ENCODE assay signal across 9 mouse cellular contexts in genomic region chr2:77386515-77386914, GRCm38 (mm10).
DNase-seq lines count a peak whose midpoint lies in the region; ATAC-seq and TF ChIP-seq lines count a peak whose summit lies in the region.
"Had no signal": no experiment of that assay in that cellular context is flagged by ENCODE, and none has a peak within 500 bp of the region (broad histone marks: within the 10 kb centered on the region; RNA-seq: fewer than 3 reads in every experiment).

No protein-coding gene starts in this region.

- no peak for ATAC-seq in lung, postnatal 0 days

- no peak overlapping the region for H3K27ac ChIP-seq in spleen, adult 2 months (ENCODE audit: insufficient read depth, low read length)
- no peak overlapping the region for H3K27ac ChIP-seq in lung, postnatal 0 days (ENCODE audit: low read length)

- 30% methylated on average over 5 of the region's 5 CpGs for WGBS in spleen, adult 2 months
- 32% methylated on average over 5 of the region's 5 CpGs for WGBS in lung, postnatal 0 days

- no peak overlapping the region for H3K9ac ChIP-seq in lung, postnatal 0 days (replicated peaks; ENCODE audit: low read depth)

- H3K4me1 ChIP-seq in spleen, adult 2 months (ENCODE audit: control insufficient read depth, insufficient read depth, insufficient read length): no peaks in the 10 kb centered on the region
- H3K4me1 ChIP-seq in lung, postnatal 0 days (ENCODE audit: insufficient read depth, low read depth, low read length): no peaks in the 10 kb centered on the region

- peak; percentile 3; the same call in 1 of the 2 replicates for TF ChIP-seq CTCF in spleen, adult 2 months (IDR thresholded peaks at IDR 0.05; ENCODE audit: extremely low read depth, insufficient read depth, insufficient read length, insufficient replicate concordance)
- peak; percentile 80 for TF ChIP-seq CTCF in lung, postnatal 0 days (IDR thresholded peaks at IDR 0.05)

- DNase-seq in gastrocnemius, adult 18-20 months (ENCODE audit: low spot score): peak; percentile 35
- DNase-seq in gastrocnemius, postnatal 25 days: no peak
- DNase-seq in spleen, adult 2 months (ENCODE audit: low read depth in 1 of 2, low spot score in 2 of 2): no peak
- DNase-seq in spleen, postnatal 14 days (ENCODE audit: low spot score in 2 of 2): no peak
- DNase-seq in cerebellum, postnatal 10 days: peak; percentile 86 to 93
- peak; percentile 33 to 65 for DNase-seq in kidney, adult 8-10 months
- peak; percentile 57 for DNase-seq in lung, postnatal 0 days (ENCODE audit: low spot score)
- peak; percentile 79 for DNase-seq in thymus, postnatal 4 days

- no peak overlapping the region for H3K4me2 ChIP-seq in lung, postnatal 0 days (replicated peaks; ENCODE audit: low read depth, low read length)

- H3K27me3 ChIP-seq in spleen, adult 2 months (ENCODE audit: control insufficient read depth, insufficient read depth, low read length): no peaks in the 10 kb centered on the region
- H3K27me3 ChIP-seq in lung, postnatal 0 days (replicated peaks; ENCODE audit: insufficient read depth, low read length): no peaks in the 10 kb centered on the region

- no peaks in the 10 kb centered on the region for H3K36me3 ChIP-seq in spleen, adult 2 months (ENCODE audit: control insufficient read depth, insufficient read depth, low read length)
- H3K36me3 ChIP-seq in lung, postnatal 0 days (ENCODE audit: insufficient read depth, low read length): no peaks in the 10 kb centered on the region
- H3K36me3 ChIP-seq: G1E had no signal

- no peak for TF ChIP-seq EP300 in lung, postnatal 0 days (IDR thresholded peaks at IDR 0.05)

- no peaks in the 10 kb centered on the region for H3K9me3 ChIP-seq in lung, postnatal 0 days (ENCODE audit: low read length)

- H3K4me3 ChIP-seq in spleen, adult 2 months (ENCODE audit: extremely low read depth, insufficient read depth, insufficient read length): no peak overlapping the region
- H3K4me3 ChIP-seq in lung, postnatal 0 days (ENCODE audit: low read depth, low read length): no peak overlapping the region

- no peak for TF ChIP-seq POLR2A in spleen, adult 2 months (IDR thresholded peaks at IDR 0.05; ENCODE audit: low read depth, low read length)

Comparison
In these comparisons a context has a peak if more than half of its experiments do, and no peak if none do; other contexts are left out.
1. DNase-seq: peak in gastrocnemius, adult 18-20 months (single experiment), cerebellum, postnatal 10 days (2 of 2), kidney, adult 8-10 months (2 of 2), lung, postnatal 0 days (single experiment) and thymus, postnatal 4 days (single experiment); none in gastrocnemius, postnatal 25 days (single experiment), spleen, adult 2 months (0 of 2) and spleen, postnatal 14 days (0 of 2).